Mouse (Mus musculus) layer of hippocampus, adult 2 months (tissue): ENCODE measurements around the gene Insm1. TPM values are rescaled to one million over a fixed set of nuclear protein-coding genes. Genes with fewer than 3 reads are reported as not detected.
A peak's percentile ranks its signal among the peaks of the same experiment; 100 is the strongest.

Experiments used
- DNase-seq, 2 experiments: peaks; one replicate each; pipeline ENCODE4 v3.0.0; 2022; ENCODE audit warnings: low spot score in 2 of 2
- H3K27ac ChIP-seq: fragments of 200-600 bp; 2 replicates; pipeline ENCODE4 v1.8.1; 2022
- H3K4me3 ChIP-seq: fragments of 200-600 bp; 2 replicates; pipeline ENCODE4 v1.8.1; 2022; ENCODE audit warnings: mild to moderate bottlenecking
- CTCF ChIP-seq: fragments of 200-600 bp; conservative IDR thresholded peaks from 2 replicates; pipeline ENCODE4 v1.8.1; 2022; ENCODE audit warnings: antibody characterized with exemption, mild to moderate bottlenecking, moderate library complexity
- total RNA-seq, 2 experiments: library from RNA; stranded (reverse); gene quantifications; 2 replicates each; pipeline ENCODE4 v1.2.3; 2021

The Insm1 gene
- total RNA-seq, 2 experiments from 2014 or later, result 6.6 to 7.2 TPM

DNA sequence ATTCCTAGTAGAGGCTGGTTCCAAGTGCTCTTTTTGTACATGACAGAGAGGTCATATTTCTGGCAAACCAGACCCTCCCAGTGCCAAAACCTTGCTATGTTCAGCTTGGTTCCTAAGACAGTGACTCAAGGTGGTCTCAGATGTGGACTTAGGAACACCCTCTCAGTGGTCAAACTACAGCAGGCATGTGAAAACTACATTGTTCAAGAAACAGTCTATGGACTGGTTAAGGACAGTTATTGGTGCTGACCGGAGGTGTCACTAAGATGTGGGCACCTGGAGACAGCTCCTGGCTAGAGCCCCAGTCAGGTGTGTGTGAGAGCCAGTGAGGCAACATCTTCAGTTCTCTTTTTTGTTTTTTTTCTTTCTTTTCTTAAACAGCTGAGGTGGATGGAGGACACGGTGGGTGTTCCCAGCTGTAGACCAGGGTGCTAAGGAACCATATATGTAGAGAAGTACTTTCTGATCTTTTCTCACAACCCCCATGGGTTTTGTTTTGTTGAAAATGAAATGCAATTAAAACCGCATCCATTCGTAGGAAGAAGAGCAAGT, 17.6 kb downstream of the Insm1 start:
- no peak overlapping the region for H3K27ac ChIP-seq
- no peak for DNase-seq
- TF ChIP-seq CTCF, result no peak
- no peak overlapping the region for H3K4me3 ChIP-seq

DNA sequence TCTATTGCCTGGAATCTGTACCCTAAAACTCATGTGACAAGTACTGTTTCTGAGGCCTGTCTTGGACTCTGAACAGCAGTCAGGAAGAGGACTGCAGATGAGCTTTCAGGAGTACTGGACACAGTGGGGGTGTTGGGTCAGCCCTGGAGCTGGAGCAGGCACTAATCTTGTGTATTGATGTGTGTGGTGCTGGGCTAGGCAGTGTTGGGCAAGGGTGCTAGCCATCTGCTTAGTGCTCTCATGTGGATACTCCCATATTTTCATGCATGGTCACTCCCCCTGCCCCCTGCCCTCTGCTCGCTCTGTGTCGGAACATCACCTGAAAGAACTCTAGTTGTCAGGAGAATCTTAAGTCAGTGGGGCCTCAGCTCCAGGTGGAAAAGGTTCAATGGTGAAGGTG, 22.3 kb downstream of the Insm1 start:
- H3K27ac ChIP-seq, result no peak overlapping the region
- no peak overlapping the region for H3K4me3 ChIP-seq
- DNase-seq, result no peak
- TF ChIP-seq CTCF, result no peak

DNA sequence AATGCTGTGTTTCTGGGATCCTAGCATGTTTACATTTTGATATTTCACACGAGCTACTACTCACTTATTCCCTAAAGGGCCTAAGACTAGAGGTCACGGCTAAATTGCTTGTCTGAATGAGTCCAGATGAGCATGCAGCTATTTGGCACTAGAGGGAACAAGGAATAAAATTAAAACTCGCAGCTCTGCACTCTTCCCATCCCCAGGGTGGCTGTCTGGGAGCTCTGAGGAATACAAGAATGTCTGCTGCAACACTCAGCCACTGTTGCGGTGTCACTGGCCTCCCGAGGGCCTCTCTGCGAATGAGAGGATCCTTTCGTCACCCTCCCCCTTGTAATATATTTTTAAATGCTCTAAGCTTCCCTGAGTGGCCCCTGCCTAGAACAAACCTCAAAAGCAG, 23.7 kb downstream of the Insm1 start:
- TF ChIP-seq CTCF, result no peak
- H3K27ac ChIP-seq, result no peak overlapping the region
- H3K4me3 ChIP-seq, result no peak overlapping the region
- DNase-seq, result no peak

GRCm38 (mm10) chr2:146246409-146247075, 24.8 kb downstream of the Insm1 start:
- no peak for DNase-seq
- Histone ChIP-seq H3K27ac (no peak overlapping the region), H3K4me3 (no peak overlapping the region)
- TF ChIP-seq CTCF, result no peak

GRCm38 (mm10) chr2:146247576-146247975, 25.9 kb downstream of the Insm1 start:
- DNase-seq, result no peak
- TF ChIP-seq CTCF, result no peak

GRCm38 (mm10) chr2:146249033-146249432, 27.3 kb downstream of the Insm1 start:
- DNase-seq, result no peak
- H3K27ac ChIP-seq, result no peak overlapping the region
- no peak overlapping the region for H3K4me3 ChIP-seq
- no peak for TF ChIP-seq CTCF

More at GRCm38 (mm10) chr2:146247576-146247975, 25.9 kb downstream of the Insm1 start:
- no peak overlapping the region for H3K27ac ChIP-seq
- H3K4me3 ChIP-seq, result no peak overlapping the region

DNA sequence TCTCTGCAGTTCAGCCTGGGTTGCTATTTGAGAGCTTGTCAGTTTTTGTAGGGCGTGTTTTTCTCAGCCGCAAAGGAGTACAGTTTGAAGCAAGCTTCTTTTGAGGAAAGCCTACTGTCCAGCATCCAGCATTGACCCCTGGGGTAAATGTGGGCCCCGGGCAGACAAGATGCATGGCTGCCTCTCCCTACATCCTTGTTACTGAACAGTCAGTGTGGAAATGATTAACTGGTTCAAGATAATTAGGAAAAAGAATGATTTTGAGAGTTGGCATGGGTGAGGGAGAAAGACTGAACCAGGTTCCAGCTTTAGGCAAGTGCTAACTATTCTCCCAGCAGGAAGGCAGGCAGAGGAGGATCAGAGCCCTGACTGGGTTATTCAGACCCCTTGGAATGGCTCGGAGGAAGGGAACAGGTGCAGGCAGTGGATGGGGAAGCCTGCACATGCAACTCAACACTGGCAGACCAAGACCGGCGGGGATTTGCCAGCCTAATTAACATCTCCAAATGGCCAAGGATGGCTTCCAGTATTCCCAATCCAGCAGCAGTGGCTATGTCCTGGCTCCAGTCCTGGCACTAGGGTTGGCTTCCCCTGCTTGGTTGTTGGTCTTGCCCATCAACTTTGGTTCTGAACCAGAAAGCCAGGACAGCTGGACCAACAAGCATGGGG, 28.6 kb downstream of the Insm1 start:
- Histone ChIP-seq H3K27ac (no peak overlapping the region), H3K4me3 (no peak overlapping the region)
- no peak for TF ChIP-seq CTCF
- DNase-seq, result no peak

DNA sequence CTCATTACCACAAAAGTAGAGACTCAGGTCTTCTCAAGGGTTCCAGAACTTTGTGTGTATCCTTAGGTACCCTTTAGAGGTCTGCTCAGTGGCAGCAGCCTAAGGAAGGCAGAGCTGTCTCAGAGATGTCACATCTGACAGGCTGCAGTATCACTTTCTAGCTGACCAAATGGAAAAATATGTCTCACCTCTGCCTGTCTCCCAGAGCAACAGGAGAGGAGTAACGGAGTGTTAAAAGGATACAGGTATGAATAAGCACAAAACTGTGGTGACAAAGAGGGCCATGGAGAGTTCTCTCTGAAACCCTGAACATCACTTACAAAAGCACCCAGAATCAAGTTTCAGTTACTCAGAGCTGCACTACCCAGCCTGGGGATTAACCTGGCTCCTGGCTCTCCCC, 32.7 kb downstream of the Insm1 start:
- Histone ChIP-seq H3K27ac (no peak overlapping the region), H3K4me3 (no peak overlapping the region)
- DNase-seq, result no peak
- no peak for TF ChIP-seq CTCF

DNA sequence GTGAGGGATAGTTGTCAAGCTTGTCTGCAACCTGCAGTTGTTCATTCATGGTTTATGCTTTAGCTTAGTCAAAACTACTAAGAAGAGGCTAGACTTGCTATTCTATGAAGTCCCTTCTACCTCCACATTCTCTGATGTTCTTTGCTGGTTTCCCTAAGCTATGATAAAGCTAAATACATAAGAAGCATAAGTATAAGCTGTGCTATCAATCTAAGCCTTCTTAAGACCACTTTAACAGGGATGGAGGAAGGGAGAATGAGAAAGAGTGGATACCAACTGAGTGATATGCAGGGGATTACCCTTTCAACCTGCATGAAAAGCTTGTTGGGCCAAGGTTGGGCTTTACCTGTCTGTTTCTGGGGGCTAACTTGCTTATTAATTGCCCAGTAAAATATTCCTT, 33.9 kb downstream of the Insm1 start:
- DNase-seq, result no peak
- no peak overlapping the region for H3K4me3 ChIP-seq
- TF ChIP-seq CTCF, result no peak
- no peak overlapping the region for H3K27ac ChIP-seq

DNA sequence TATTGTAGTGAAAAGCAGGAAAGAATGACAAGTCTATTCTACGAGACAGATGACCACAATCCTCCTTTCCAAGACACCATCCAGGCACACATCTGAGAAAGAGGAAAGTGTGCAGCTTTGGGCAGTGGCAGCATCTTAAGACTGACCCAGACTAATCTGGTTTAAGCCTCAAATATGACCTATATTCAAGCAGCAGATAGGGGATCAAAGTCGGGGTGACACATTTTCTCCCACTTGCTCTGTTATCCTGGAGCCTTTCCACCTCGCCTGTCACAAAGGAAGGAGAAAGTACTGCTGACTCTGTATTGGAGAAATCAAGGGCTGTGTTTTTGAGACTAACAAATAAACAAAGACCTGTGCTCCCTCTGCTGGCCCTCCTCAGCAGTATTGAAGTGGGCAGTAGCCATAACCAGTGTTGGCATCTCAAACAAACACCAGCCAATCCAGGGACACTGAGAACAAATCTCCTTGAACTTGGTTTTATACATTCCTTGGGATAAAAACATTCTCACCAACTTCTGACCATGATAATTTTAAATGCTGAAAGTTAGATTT, 34.7 kb downstream of the Insm1 start:
- Histone ChIP-seq H3K4me3 (no peak overlapping the region), H3K27ac (peak overlapping the region; percentile 1; the same call in 1 of the 2 replicates)
- peak; percentile 71 for TF ChIP-seq CTCF
- DNase-seq, result no peak

DNA sequence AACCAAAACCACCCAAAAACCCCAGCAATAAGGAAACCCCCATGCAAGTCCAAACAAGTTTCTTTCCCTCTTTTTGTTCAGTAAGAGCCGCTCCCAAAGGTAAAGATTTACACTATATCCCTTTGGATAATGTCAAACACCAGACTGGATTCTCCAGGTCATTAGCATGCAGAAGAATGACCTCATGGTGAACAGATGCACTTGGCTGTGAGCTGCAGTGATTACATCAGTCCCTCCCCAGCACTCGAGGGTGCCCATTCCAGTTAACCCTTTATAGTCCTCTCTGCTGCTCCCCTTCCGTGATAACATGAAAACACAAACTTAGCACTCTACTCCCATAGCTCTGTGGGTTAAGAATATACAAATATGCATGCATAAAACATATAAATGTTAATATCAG, 35.3 kb downstream of the Insm1 start:
- no peak for TF ChIP-seq CTCF
- DNase-seq, result no peak
- Histone ChIP-seq H3K4me3 (no peak overlapping the region), H3K27ac (peak overlapping the region; percentile 53; the same call in 1 of the 2 replicates)

DNA sequence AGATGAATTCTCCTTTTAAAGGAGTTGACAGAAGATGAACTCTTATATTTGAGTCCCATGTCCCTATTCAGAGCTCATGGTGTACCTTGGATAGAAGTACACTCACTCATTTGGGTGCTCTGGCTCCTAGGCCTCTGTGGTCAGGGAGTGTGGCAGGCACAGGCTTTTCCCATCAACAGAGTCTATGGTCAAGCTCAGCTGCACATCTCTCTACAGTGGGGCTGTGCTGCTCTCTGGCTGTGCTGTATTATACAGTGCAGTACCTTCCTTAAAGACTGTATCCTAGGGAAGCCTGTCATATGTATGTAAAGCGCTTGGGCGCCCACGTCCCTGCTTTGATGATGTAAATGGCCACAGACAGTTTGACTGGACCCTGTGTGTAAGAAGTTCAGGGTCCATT, 35.9 kb downstream of the Insm1 start:
- no peak overlapping the region for H3K4me3 ChIP-seq
- TF ChIP-seq CTCF, result no peak
- peak overlapping the region; percentile 53 for H3K27ac ChIP-seq
- no peak for DNase-seq

GRCm38 (mm10) chr2:146258736-146259469, 37.2 kb downstream of the Insm1 start:
- peak overlapping the region; percentile 73 for H3K27ac ChIP-seq

More at GRCm38 (mm10) chr2:146258736-146259469, 37.2 kb downstream of the Insm1 start:
- DNase-seq, result peak; percentile 24 to 42
- no peak for TF ChIP-seq CTCF
- H3K4me3 ChIP-seq, result no peak overlapping the region
